Mouse (Mus musculus) limb, embryonic 14.5 days (tissue): Measurements from ENCODE around the gene Otop3. TPM values are rescaled to one million over a fixed set of nuclear protein-coding genes. Genes with fewer than 3 reads are reported as not detected.

Experiments used
- ATAC-seq: fragments of 200-750 bp; cut with Nextera tagmentation; 2 replicates; pipeline ENCODE4 v1.8.0; 2017; ENCODE audit warnings: low read depth, moderate number of reproducible peaks, moderate TSS enrichment; ENCODE audit not compliant: low FRiP score
- DNase-seq: peaks from one replicate; pipeline ENCODE4 v3.0.0-alpha.2; 2015; ENCODE audit warnings: low spot score
- H3K27ac ChIP-seq: fragments of 300-500 bp; sonication (generic); replicated peaks from 2 replicates; pipeline ENCODE4 v1.5.1; 2014; ENCODE audit warnings: low read depth, mild to moderate bottlenecking, low read length, moderate library complexity, mixed read lengths
- H3K27me3 ChIP-seq: fragments of 300-500 bp; sonication (generic); 2 replicates; pipeline ENCODE4 v1.6.1; 2014; ENCODE audit warnings: low read length, mixed read lengths; ENCODE audit not compliant: control insufficient read depth, insufficient read depth
- H3K36me3 ChIP-seq: fragments of 300-500 bp; sonication (generic); 2 replicates; pipeline ENCODE4 v1.6.1; 2014; ENCODE audit warnings: mild to moderate bottlenecking, low read length, moderate library complexity, mixed read lengths; ENCODE audit not compliant: control insufficient read depth, insufficient read depth
- H3K4me1 ChIP-seq: fragments of 300-500 bp; sonication (generic); 2 replicates; pipeline ENCODE4 v1.6.1; 2014; ENCODE audit warnings: antibody characterized with exemption, low read length, mixed read lengths; ENCODE audit not compliant: control insufficient read depth, insufficient read depth
- H3K4me2 ChIP-seq: fragments of 300-500 bp; sonication (generic); replicated peaks from 2 replicates; pipeline ENCODE4 v1.6.1; 2014; ENCODE audit warnings: low read depth, mild to moderate bottlenecking, low read length, moderate library complexity; ENCODE audit not compliant: severe bottlenecking
- H3K4me3 ChIP-seq: fragments of 300-500 bp; sonication (generic); replicated peaks from 2 replicates; pipeline ENCODE4 v1.5.1; 2014; ENCODE audit warnings: low read length
- H3K9ac ChIP-seq: fragments of 300-500 bp; sonication (generic); 2 replicates; pipeline ENCODE4 v1.6.1; 2014; ENCODE audit warnings: mild to moderate bottlenecking, low read depth, low read length, moderate library complexity; ENCODE audit not compliant: severe bottlenecking
- H3K9me3 ChIP-seq: fragments of 300-500 bp; sonication (generic); 2 replicates; pipeline ENCODE4 v1.6.1; 2016; ENCODE audit warnings: low read length; ENCODE audit not compliant: control insufficient read depth
- POLR2A ChIP-seq: fragments of 200-500 bp; IDR thresholded peaks from 2 replicates; pipeline ENCODE4 v1.8.0; 2012; ENCODE audit warnings: inconsistent platforms, mild to moderate bottlenecking, moderate library complexity, borderline replicate concordance; ENCODE audit not compliant: insufficient read depth, insufficient read length; ENCODE audit errors: extremely low read depth
- whole genome bisulfite sequencing: fragments of 180-500 bp; shearing (Covaris S2); extraction: QIAGEN DNeasy Blood & Tissue Kit; methylation state at CpG from one replicate; pipeline ENCODE4 v1.1.7; 2014; 5-methylcytosine and 5-hydroxymethylcytosine counted together
- polyA plus RNA-seq, 2 experiments: library from polyadenylated mRNA; depleted of rRNA in 1 of 2; stranded (reverse) in 1 of 2; unstranded in 1 of 2; fragments of >200 nt; fragmentation: Nextera tagmentation in 1 of 2; extraction: Ambion mirVana in 1 of 2; gene quantifications; 2 replicates each; pipeline versions ENCODE4 v1.2.1 to v1.2.3; 2012 to 2014

Gene Otop3
- polyA plus RNA-seq, 2 experiments: not detected

DNA sequence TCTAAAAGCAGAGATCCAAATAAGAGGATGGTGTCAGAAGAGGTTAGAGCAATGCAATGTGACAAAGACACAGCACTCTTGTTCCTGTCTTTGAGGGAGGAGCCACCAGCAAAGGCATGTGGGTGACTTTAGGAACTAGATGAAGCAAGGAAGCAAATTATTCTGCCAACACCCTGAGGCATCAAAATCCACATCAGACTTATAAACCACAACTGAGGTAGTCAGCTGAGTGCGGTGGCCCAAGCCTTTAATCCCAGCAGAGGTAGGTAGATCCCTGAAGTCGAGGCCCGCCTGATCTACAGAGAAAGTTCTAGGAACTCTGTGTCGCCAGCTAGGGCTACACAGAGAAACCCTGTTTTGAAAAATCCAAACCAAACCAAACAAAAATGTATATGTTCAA lies 42.7 kb downstream of the Otop3 start:
- Histone ChIP-seq H3K36me3 (no peaks in the 10 kb centered on the region), H3K4me2 (no peak overlapping the region), H3K9ac (no peak overlapping the region), H3K4me1 (peaks cover 6% of the 10 kb centered on the region; the same call in 1 of the 2 replicates), H3K27me3 (peaks cover 22% of the 10 kb centered on the region), H3K9me3 (no peaks in the 10 kb centered on the region), H3K27ac (no peak overlapping the region), H3K4me3 (no peak overlapping the region)
- no peak for ATAC-seq
- TF ChIP-seq POLR2A: no peak
- no peak for DNase-seq
- WGBS: 84% methylated on average over 4 of the region's 4 CpGs

DNA sequence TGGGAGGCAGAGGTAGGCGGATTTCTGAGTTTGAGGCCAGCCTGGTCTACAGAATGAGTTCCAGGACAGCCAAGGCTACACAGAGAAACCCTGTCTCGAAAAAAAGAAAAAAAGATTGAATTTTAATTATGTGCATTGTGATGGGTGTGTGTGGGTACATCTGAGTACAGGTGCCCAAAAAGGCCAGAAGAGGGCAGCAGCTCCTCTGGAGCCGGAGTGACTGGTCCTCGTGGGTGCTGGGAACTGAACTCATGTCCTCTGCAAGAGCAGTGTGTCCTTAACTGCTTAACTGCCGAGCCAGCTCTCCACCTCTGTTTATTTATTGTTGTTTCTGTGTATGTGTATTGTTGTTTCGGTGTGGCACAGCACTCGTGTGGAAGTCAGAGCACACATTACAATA lies 43.3 kb downstream of the Otop3 start:
- no peaks in the 10 kb centered on the region for H3K36me3 ChIP-seq
- H3K9ac ChIP-seq: no peak overlapping the region
- H3K4me2 ChIP-seq: no peak overlapping the region
- no peak overlapping the region for H3K4me3 ChIP-seq
- H3K27ac ChIP-seq: no peak overlapping the region
- 80% methylated on average over 7 of the region's 7 CpGs for WGBS
- H3K27me3 ChIP-seq: peaks cover 22% of the 10 kb centered on the region
- ATAC-seq (no peak), DNase-seq (no peak)
- TF ChIP-seq POLR2A: no peak
- H3K4me1 ChIP-seq: peaks cover 10% of the 10 kb centered on the region
- H3K9me3 ChIP-seq: no peaks in the 10 kb centered on the region

DNA sequence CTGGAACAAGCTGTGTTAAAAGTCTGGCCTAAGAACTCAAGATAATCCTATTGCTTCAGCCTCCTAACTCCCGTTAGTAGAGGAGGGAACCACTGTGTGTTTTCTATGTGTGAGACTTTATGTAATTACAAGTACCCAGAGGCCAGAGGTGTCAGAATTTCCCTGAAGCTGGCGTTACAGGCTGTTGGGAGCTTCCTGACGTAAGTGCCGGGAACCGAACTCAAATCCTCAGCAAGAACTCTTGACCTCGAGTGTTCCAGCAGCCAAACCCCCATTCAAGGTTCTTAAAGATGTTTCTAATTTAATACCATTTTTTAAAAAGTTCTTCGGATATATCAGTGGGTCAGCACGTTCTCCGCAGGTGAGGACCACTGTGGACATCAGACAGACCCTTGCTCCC lies 46.7 kb downstream of the Otop3 start:
- Histone ChIP-seq H3K9me3 (no peaks in the 10 kb centered on the region), H3K4me1 (peaks cover 18% of the 10 kb centered on the region), H3K4me2 (peak overlapping the region; percentile 79), H3K27ac (no peak overlapping the region), H3K36me3 (no peaks in the 10 kb centered on the region), H3K9ac (no peak overlapping the region), H3K27me3 (no peaks in the 10 kb centered on the region), H3K4me3 (peak overlapping the region; percentile 81)
- WGBS: 6% methylated on average over 9 of the region's 9 CpGs
- ATAC-seq (no peak), DNase-seq (no peak)
- no peak for TF ChIP-seq POLR2A

DNA sequence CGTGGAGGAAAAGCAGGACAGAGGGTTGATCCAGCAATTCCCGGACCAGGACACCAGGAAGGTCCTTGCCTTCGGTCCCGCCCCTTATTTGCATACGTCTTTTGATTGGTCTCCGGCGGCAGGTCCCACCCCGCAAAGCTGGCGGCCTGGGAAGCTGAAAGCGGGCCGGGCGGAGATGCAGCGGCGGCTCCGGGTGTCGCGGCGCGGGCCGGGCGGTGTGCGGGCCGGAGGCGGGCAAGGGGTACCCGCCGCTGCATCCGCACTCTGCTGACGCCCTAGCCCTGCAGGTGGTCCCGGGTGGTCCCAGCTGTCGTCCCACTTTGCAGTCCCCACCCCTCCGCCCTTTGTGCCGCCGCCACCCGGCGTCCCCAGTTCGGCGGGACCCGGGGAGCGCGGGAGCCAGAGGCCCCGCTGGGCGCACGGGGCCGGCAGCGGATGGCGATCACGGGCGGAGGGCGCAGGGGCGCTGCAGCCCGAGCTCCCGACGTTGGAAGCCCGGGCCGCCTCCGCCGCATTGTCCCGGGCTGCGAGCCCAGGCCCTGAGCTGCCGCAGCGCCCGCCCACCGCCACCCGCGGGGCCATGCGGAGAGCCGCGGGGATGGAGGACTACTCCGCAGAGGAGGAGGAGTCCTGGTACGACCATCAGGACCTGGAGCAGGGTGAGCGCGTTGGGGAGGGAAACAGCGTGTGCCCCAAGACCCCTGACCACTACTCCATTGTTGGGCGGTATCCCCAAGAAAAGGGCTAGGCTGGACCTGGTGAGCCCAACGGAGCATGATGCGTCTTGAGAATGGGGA lies 47.4 kb downstream of the Otop3 start, which contains the start of gene Cdr2l:
Gene Cdr2l (plus strand): TSS at position 174 of the 797 bp plus-strand sequence.
- Histone ChIP-seq H3K27ac (peak within 1 kb of the TSS; percentile 87), H3K9ac (peak within 1 kb of the TSS; percentile 88), H3K4me1 (peaks cover 18% of the 10 kb centered on the region), H3K27me3 (no peaks in the 10 kb centered on the region), H3K4me2 (peak within 1 kb of the TSS; percentile 79), H3K36me3 (no peaks in the 10 kb centered on the region), H3K9me3 (no peaks in the 10 kb centered on the region), H3K4me3 (peak within 1 kb of the TSS; percentile 81)
- peak; percentile 83; the same call in 1 of the 2 replicates for TF ChIP-seq POLR2A
- peak; percentile 87 for DNase-seq
- ATAC-seq: peak; percentile 95
- WGBS: under 1% methylated on average over 38 of the region's 76 CpGs

DNA sequence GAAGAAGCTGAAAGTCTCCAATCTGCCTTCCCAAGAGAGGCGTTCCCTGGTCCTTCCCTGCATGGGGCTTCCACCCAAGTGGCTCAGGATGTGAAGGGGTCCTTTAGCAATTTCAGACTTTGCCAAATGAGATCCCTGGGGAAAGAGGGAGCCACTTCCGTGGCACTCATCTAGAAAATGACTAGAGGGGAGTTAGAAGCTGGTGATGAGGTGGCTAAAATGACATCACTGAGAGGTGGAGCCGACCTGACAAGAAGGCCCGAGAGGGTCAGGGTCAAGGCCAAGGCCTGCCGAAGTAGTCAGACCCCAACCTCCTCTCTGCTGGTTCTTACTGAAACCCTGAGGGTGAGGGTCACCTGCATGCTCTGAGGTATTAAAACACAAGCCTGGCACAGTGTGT lies 48.4 kb downstream of the Otop3 start:
- H3K27ac ChIP-seq: no peak overlapping the region
- no peaks in the 10 kb centered on the region for H3K27me3 ChIP-seq
- peak overlapping the region; percentile 88 for H3K9ac ChIP-seq
- no peak for ATAC-seq
- TF ChIP-seq POLR2A: no peak
- H3K9me3 ChIP-seq: no peaks in the 10 kb centered on the region
- H3K36me3 ChIP-seq: no peaks in the 10 kb centered on the region
- WGBS: 24% methylated on average over 5 of the region's 5 CpGs
- DNase-seq: no peak
- H3K4me1 ChIP-seq: peaks cover 18% of the 10 kb centered on the region
- peak overlapping the region; percentile 81 for H3K4me3 ChIP-seq
- peak overlapping the region; percentile 79 for H3K4me2 ChIP-seq
